Mouse (Mus musculus): ENCODE measurements around the gene Sipa1.

DNA sequence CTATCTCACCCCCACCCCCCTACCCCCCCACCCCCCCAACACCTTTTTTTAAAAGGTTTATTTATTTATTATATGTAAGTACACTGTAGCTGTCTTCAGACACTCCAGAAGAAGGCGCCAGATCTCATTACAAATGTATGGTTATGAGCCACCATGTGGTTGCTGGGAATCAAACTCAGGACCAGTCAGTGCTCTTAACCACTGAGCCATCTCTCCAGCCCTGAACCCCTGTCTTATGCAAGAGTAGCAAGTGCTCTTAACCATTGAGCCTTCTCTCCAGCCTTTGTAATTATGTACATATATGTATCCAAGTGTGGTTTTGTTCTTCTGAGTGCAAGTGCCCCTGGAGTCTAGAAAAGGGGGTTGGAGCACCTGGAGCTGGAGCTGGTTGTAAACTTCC lies 51.5 kb downstream of the Sipa1 start:
- no peak for TF ChIP-seq CTCF (IDR thresholded peaks at IDR 0.05; ENCODE audit: low read depth)
- TF ChIP-seq EP300 (IDR thresholded peaks at IDR 0.05; ENCODE audit: low read depth) = no peak
